Mouse (Mus musculus): ENCODE data around the gene Cpped1.

The Cpped1 gene

GRCm38 (mm10) chr16:11843441-11843840 lies 65.8 kb downstream of the Cpped1 start:
- no peak for DNase-seq (ENCODE audit: low spot score)

- no peak for DNase-seq (ENCODE audit: low spot score)
These were observed 75.8 kb downstream of the Cpped1 start for GRCm38 (mm10) chr16:11833474-11833873.

GRCm38 (mm10) chr16:11828816-11829215 lies 80.4 kb downstream of the Cpped1 start:
- no peak for DNase-seq (ENCODE audit: low spot score)

- no peak for DNase-seq (ENCODE audit: low spot score)
These were observed 84.4 kb downstream of the Cpped1 start for GRCm38 (mm10) chr16:11824833-11825232.

GRCm38 (mm10) chr16:11824385-11824784 lies 84.9 kb downstream of the Cpped1 start:
- no peak for DNase-seq (ENCODE audit: low spot score)

- DNase-seq (ENCODE audit: low spot score) = no peak
These were observed 88.5 kb downstream of the Cpped1 start for GRCm38 (mm10) chr16:11820791-11821190.

- DNase-seq (ENCODE audit: low spot score) = no peak
These were observed 94.2 kb downstream of the Cpped1 start for GRCm38 (mm10) chr16:11814935-11815650.

GRCm38 (mm10) chr16:11812119-11812518 lies 97.1 kb downstream of the Cpped1 start:
- no peak for DNase-seq (ENCODE audit: low spot score)

GRCm38 (mm10) chr16:11809615-11810014 lies 99.6 kb downstream of the Cpped1 start:
- DNase-seq (ENCODE audit: low spot score) = no peak

- no peak for DNase-seq (ENCODE audit: low spot score)
These were observed 107.2 kb downstream of the Cpped1 start for GRCm38 (mm10) chr16:11801960-11802539.

- no peak for DNase-seq (ENCODE audit: low spot score)
These were observed 113.3 kb downstream of the Cpped1 start for GRCm38 (mm10) chr16:11795758-11796460.

- DNase-seq (ENCODE audit: low spot score) = no peak
These were observed 114.6 kb downstream of the Cpped1 start for GRCm38 (mm10) chr16:11794628-11795027.

GRCm38 (mm10) chr16:11793391-11793790 lies 115.9 kb downstream of the Cpped1 start:
- no peak for DNase-seq (ENCODE audit: low spot score)

GRCm38 (mm10) chr16:11790476-11790875 lies 118.8 kb downstream of the Cpped1 start:
- no peak for DNase-seq (ENCODE audit: low spot score)

- no peak for DNase-seq (ENCODE audit: low spot score)
These were observed 123.4 kb downstream of the Cpped1 start for GRCm38 (mm10) chr16:11785806-11786205.

- DNase-seq (ENCODE audit: low spot score) = no peak
These were observed 124.9 kb downstream of the Cpped1 start for GRCm38 (mm10) chr16:11784354-11784753.

- no peak for DNase-seq (ENCODE audit: low spot score)
These were observed 125.9 kb downstream of the Cpped1 start for GRCm38 (mm10) chr16:11783337-11783736.

GRCm38 (mm10) chr16:11782082-11782481 lies 127.2 kb downstream of the Cpped1 start:
- no peak for DNase-seq (ENCODE audit: low spot score)

GRCm38 (mm10) chr16:11778715-11779460 lies 130.4 kb downstream of the Cpped1 start:
- no peak for DNase-seq (ENCODE audit: low spot score)

GRCm38 (mm10) chr16:11778191-11778590 lies 131.1 kb downstream of the Cpped1 start:
- no peak for DNase-seq (ENCODE audit: low spot score)

- no peak for DNase-seq (ENCODE audit: low spot score)
These were observed 132.7 kb downstream of the Cpped1 start for GRCm38 (mm10) chr16:11776528-11776927.

- DNase-seq (ENCODE audit: low spot score) = no peak
These were observed 134.9 kb downstream of the Cpped1 start for GRCm38 (mm10) chr16:11774321-11774720.
